Mouse (Mus musculus) limb, embryonic 12.5 days (tissue): ENCODE results near the gene Apoe. TPM values are rescaled to one million over a fixed set of nuclear protein-coding genes. Genes with fewer than 3 reads are reported as not detected.

Experiments used
- ATAC-seq: fragments of 200-750 bp; cut with Nextera tagmentation; 2 replicates; pipeline ENCODE4 v1.8.0; 2017; ENCODE audit warnings: low read depth, moderate TSS enrichment; ENCODE audit not compliant: insufficient number of reproducible peaks, insufficient read depth, low FRiP score, low TSS enrichment
- H3K27ac ChIP-seq: fragments of 300-500 bp; sonication (generic); 2 replicates; pipeline ENCODE4 v1.5.1; 2016; ENCODE audit warnings: mild to moderate bottlenecking, moderate library complexity
- H3K27me3 ChIP-seq: fragments of 300-500 bp; sonication (generic); 2 replicates; pipeline ENCODE4 v1.6.1; 2016; ENCODE audit warnings: mild to moderate bottlenecking, moderate library complexity
- H3K36me3 ChIP-seq: fragments of 300-500 bp; sonication (generic); 2 replicates; pipeline ENCODE4 v1.6.1; 2016; ENCODE audit warnings: mild to moderate bottlenecking, moderate library complexity
- H3K4me1 ChIP-seq: fragments of 300-500 bp; sonication (generic); replicated peaks from 2 replicates; pipeline ENCODE4 v1.6.1; 2016
- H3K4me2 ChIP-seq: fragments of 300-500 bp; sonication (generic); 2 replicates; pipeline ENCODE4 v1.6.1; 2016; ENCODE audit warnings: mild to moderate bottlenecking, moderate library complexity
- H3K4me3 ChIP-seq: fragments of 300-500 bp; sonication (generic); replicated peaks from 2 replicates; pipeline ENCODE4 v1.5.1; 2016; ENCODE audit warnings: mild to moderate bottlenecking
- H3K9ac ChIP-seq: fragments of 300-500 bp; sonication (generic); replicated peaks from 2 replicates; pipeline ENCODE4 v1.6.1; 2016; ENCODE audit warnings: mild to moderate bottlenecking, moderate library complexity
- H3K9me3 ChIP-seq: fragments of 300-500 bp; sonication (generic); 2 replicates; pipeline ENCODE4 v1.6.1; 2016; ENCODE audit warnings: mild to moderate bottlenecking, moderate library complexity
- WGBS: fragments of 180-500 bp; shearing (Covaris S2); methylation state at CpG from one replicate; pipeline ENCODE4 v1.1.7; 2016; 5-methylcytosine and 5-hydroxymethylcytosine counted together
- polyA plus RNA-seq: library from polyadenylated mRNA; unstranded; fragments of >200 nt; fragmentation: Nextera tagmentation; extraction: Ambion mirVana; gene quantifications from 2 replicates; pipeline ENCODE4 v1.2.1, GENCODE M21; 2016

Gene Apoe
- polyA plus RNA-seq, 1 experiment from 2014 or later = 114 TPM

DNA sequence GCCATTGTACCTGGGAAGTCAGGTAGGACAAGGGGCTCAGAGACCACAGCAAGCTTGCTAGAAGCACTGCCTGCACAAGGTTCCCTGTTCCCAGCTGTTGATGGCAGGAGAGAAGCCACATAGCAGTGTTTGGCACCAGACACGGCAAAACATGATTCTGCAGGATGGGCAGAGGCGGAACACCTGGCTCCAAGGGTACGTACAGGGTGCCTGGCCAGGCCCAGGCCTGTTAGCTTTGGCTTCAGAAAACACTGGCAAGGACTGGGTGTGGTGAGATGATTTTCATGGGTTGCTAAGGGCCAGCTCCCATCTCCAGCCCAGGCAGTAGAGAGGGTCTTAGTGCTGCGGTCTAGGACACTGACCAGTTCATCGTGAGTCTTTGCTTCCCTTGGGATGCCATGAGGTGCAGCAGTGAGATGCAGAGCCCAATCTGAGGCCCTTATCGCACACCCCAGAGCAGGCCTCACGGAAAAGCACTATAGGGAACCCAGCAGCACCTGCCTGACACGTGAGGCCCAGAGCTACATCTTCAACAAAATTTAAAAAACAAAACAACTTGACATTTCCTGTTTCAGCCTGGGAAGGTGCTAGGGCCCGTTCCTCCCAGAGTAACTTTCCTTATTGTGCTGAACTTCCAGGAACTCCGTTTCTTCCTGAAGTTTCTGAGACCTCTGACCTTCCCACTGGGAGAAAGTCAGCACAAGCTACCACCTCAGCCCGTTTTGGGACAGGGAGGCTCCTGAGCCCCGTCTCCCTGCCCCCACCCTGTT, 1.5 kb upstream of the Apoe start:
- Histone ChIP-seq H3K36me3 (peaks cover 54% of the 10 kb centered on the region), H3K9ac (no peak overlapping the region), H3K4me2 (no peak overlapping the region), H3K27ac (0 out of 2 replicates have a peak overlapping the region, but pooled peaks have one; percentile 31), H3K9me3 (no peaks in the 10 kb centered on the region), H3K27me3 (peaks cover 10% of the 10 kb centered on the region), H3K4me3 (no peak overlapping the region), H3K4me1 (peaks cover 25% of the 10 kb centered on the region)
- ATAC-seq = no peak
- WGBS = 61% methylated on average over 12 of the region's 12 CpGs

DNA sequence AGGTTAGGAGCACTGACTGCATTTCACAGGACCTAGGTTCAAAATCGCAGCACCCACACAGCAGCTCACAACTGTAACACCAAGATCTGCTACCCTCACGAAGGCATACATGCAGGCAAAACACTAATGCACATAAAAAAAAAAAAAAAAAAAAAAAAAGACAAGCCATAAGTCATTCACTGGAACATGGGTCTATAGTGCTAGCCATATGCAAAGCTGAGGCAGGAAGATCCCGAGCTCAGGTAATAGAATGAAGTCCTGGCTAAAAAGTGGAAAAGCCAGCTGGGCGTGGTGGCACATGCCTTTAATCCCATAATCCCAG, 800 bp upstream of the Apoe start:
- H3K9ac ChIP-seq = no peak overlapping the region
- H3K4me3 ChIP-seq = no peak overlapping the region
- 83% methylated on average over 4 of the region's 4 CpGs for WGBS
- H3K9me3 ChIP-seq = no peaks in the 10 kb centered on the region
- peaks cover 10% of the 10 kb centered on the region for H3K27me3 ChIP-seq
- no peak overlapping the region for H3K4me2 ChIP-seq
- H3K4me1 ChIP-seq = peaks cover 25% of the 10 kb centered on the region
- no peak overlapping the region for H3K27ac ChIP-seq
- ATAC-seq = no peak
- H3K36me3 ChIP-seq = peaks cover 47% of the 10 kb centered on the region

DNA sequence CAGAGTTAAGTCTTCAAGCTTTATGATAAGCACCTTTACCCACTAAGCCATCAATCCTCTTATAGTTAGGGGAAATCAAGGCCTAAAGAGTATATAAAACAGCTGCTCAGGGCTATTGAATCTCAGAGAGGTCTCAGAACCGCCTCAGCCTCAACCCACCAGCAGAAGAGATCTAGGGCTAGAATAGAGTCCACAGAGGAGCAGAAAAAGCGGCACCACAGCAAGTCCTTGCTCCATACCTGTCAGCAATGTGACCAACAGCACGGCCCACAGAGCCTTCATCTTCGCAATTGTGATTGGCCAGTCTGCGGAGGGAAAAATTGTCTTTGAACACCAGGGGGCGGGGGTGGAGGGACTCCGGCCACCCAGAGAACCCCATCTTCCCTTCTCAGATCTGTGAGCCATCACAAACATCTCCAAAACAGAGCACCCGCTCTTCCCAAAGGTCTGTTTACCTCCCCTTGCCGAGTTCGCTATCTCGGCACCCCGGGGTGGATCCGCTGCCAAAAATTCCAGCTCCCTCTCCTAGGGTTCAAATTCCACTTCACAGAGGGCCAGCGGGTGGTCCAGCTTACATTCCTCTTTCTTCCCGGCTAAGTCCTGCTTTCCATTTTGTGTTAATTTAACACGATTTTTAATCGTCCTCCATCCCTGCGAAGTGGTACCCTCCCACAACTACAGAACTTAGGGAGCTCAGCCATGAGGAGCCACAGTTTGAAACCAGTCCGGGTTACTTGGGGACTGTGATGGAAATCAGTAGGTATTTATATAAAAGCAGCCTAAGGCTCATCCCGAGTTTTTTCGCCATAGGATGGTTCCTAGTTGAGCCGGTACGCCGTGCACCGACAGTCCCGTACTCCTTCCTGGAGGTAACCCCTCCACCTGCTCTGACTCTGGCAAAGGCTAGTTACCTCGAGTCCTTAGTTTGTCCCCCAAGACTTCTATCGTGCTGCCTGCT, 760 bp downstream of the Apoe start:
- H3K4me1 ChIP-seq = peaks cover 29% of the 10 kb centered on the region
- H3K27ac ChIP-seq = 0 out of 2 replicates have a peak overlapping the region, but pooled peaks have one; percentile 23
- peaks cover 10% of the 10 kb centered on the region for H3K27me3 ChIP-seq
- peaks cover 32% of the 10 kb centered on the region for H3K36me3 ChIP-seq
- 2% methylated on average over 28 of the region's 28 CpGs for WGBS
- H3K4me3 ChIP-seq = peak overlapping the region; percentile 40
- peak overlapping the region; percentile 31 for H3K9ac ChIP-seq
- no peaks in the 10 kb centered on the region for H3K9me3 ChIP-seq
- peak overlapping the region; percentile 67 for H3K4me2 ChIP-seq
- no peak; the same call in 1 of the 2 replicates for ATAC-seq

DNA sequence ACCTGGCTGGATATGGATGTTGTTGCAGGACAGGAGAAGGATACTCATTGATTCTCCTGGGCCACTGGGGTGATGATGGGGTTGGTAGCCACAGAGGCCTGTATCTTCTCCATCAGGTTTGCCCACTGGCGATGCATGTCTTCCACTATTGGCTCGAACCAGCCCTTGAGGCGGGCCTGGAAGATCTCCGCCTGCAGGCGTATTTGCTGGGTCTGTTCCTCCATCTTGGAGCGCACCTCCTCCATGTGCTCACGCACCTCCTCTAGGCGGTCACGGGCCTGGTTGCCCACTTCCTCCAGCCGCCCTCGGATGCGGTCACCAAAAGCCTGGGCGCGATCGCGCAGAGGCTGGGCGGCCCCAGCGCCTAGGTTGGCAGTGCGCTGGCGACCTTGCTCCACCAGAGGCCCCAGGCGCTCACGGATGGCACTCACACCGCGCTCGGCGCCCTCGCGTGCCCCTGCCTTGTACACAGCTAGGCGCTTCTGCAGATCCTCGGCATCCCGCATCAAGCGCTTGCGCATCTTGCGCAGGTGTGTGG, 2.6 kb downstream of the Apoe start:
- H3K4me2 ChIP-seq = no peak overlapping the region
- WGBS = 92% methylated on average over 34 of the region's 34 CpGs
- H3K27me3 ChIP-seq = peaks cover 10% of the 10 kb centered on the region
- no peaks in the 10 kb centered on the region for H3K9me3 ChIP-seq
- H3K36me3 ChIP-seq = peaks cover 14% of the 10 kb centered on the region
- peaks cover 31% of the 10 kb centered on the region for H3K4me1 ChIP-seq
- ATAC-seq = no peak
- H3K9ac ChIP-seq = no peak overlapping the region
- H3K4me3 ChIP-seq = no peak overlapping the region
- no peak overlapping the region for H3K27ac ChIP-seq

DNA sequence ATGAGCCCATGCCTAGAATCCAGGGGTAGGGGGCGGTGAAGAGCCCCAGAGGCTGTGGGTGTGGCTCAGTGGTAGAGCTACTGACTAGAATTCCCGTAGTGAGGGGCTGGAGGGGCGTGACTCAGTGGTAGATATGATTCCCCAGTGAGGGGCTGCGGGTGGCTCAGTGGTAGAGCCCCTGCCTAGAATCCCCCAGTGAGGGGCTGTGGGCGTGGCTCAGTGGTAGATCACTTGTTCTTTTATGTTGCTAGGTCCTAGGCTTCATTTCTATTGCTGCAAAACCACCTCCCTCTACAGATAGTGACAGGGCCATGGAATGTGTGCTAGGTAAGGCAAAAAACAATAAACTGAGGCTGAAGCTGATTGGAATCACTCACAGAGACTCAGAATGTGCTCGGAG, 3.1 kb downstream of the Apoe start:
- Histone ChIP-seq H3K27ac (no peak overlapping the region), H3K4me2 (no peak overlapping the region), H3K36me3 (peaks cover 12% of the 10 kb centered on the region), H3K27me3 (peaks cover 10% of the 10 kb centered on the region), H3K9ac (no peak overlapping the region), H3K4me1 (peaks cover 30% of the 10 kb centered on the region), H3K9me3 (no peaks in the 10 kb centered on the region), H3K4me3 (no peak overlapping the region)
- no peak for ATAC-seq
- WGBS = 89% methylated on average over 6 of the region's 6 CpGs

DNA sequence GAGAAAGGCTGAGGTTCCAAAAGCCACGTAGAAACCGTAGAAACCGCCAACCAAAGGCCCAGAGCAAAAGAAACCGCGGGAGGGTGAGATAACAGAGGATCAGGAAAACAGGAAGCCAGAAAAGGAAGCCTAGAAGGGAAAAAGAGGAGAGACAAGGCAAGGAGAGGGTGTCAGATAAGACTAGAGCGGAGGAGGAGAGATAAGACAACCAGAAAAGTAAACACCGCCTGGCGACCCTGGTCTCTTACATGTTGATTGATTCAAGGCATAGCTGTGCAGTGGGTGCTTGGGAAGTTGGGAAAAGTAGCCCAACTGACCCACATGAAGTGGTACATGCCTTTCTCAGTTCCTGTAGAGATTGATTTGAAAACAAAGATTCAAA, 3.8 kb downstream of the Apoe start:
- H3K27ac ChIP-seq = no peak overlapping the region
- peaks cover 12% of the 10 kb centered on the region for H3K36me3 ChIP-seq
- peaks cover 10% of the 10 kb centered on the region for H3K27me3 ChIP-seq
- no peak for ATAC-seq
- H3K9me3 ChIP-seq = no peaks in the 10 kb centered on the region
- no peak overlapping the region for H3K9ac ChIP-seq
- WGBS = 62% methylated on average over 8 of the region's 8 CpGs
- peaks cover 25% of the 10 kb centered on the region for H3K4me1 ChIP-seq
- no peak overlapping the region for H3K4me3 ChIP-seq
- no peak overlapping the region for H3K4me2 ChIP-seq

DNA sequence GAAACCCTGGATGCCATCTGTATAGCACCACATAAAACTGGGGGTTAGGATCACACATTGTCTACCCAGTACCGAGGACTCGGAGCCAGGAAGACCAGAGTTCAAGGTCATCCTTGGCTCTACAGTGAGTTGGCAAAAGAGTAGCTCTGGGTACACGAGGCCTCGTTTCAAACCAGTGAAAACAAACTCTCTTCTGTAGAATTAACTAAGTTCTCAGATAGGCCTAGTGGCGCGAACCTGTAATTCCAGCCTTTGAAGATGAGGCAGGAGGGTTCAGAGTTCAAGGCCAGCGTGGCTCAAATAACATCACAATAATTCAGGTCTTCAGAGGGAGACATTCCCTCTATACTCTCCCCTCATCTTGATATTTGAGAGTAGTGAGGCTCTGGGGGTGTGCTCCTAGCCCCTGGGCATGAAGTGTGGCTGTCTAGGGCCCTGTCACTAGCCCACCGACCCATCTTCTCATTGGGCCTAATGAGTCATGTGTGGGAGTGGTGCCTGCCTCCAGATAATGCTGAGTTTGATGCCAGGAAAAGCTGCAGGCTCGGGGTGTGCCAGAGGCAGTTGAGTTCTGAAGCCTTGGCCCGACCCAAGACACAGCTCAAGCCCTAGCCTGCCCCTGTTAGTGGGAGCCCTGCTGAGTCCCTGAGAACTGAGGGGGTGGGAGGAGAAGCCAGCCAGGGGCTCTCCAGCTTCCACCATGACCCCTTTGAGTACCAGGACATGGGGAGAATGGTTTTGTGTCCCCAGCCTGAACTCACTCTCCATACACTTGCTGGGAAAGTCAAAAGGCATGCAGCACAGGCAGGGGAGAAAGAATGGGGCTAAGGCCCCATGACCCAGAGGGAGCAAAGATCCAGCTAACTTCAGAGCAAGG, 4.4 kb downstream of the Apoe start:
- WGBS = 84% methylated on average over 10 of the region's 10 CpGs
- Histone ChIP-seq H3K4me3 (no peak overlapping the region), H3K27ac (no peak overlapping the region), H3K36me3 (peaks cover 12% of the 10 kb centered on the region), H3K27me3 (peaks cover 10% of the 10 kb centered on the region), H3K9me3 (no peaks in the 10 kb centered on the region), H3K4me1 (peaks cover 25% of the 10 kb centered on the region), H3K9ac (no peak overlapping the region), H3K4me2 (no peak overlapping the region)
- no peak for ATAC-seq

DNA sequence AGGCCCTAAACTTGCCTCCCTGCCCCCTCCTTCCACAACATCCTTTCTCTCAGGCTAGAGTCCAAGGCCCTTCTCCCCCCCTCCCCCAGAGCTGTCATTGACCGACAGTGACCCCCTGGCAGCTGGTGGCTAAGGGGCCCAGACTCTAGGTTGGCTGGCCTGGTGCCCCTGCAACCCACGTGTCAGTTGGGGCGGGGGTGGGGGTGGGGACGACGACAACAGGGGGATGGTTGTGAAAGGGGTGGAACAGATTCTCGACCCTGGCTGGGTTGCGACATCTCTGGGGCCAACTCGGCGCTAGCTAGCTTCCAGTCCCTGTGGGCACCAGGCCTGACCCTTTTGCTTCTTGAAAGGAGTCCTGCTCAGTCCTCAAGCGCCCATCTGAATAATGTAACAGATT, 5.6 kb downstream of the Apoe start:
- no peak overlapping the region for H3K4me3 ChIP-seq
- H3K27ac ChIP-seq = no peak overlapping the region
- H3K27me3 ChIP-seq = peaks cover 10% of the 10 kb centered on the region
- peaks cover 14% of the 10 kb centered on the region for H3K4me1 ChIP-seq
- 25% methylated on average over 10 of the region's 10 CpGs for WGBS
- no peak overlapping the region for H3K4me2 ChIP-seq
- H3K36me3 ChIP-seq = peaks cover 12% of the 10 kb centered on the region
- H3K9ac ChIP-seq = no peak overlapping the region
- no peak for ATAC-seq
- H3K9me3 ChIP-seq = no peaks in the 10 kb centered on the region

DNA sequence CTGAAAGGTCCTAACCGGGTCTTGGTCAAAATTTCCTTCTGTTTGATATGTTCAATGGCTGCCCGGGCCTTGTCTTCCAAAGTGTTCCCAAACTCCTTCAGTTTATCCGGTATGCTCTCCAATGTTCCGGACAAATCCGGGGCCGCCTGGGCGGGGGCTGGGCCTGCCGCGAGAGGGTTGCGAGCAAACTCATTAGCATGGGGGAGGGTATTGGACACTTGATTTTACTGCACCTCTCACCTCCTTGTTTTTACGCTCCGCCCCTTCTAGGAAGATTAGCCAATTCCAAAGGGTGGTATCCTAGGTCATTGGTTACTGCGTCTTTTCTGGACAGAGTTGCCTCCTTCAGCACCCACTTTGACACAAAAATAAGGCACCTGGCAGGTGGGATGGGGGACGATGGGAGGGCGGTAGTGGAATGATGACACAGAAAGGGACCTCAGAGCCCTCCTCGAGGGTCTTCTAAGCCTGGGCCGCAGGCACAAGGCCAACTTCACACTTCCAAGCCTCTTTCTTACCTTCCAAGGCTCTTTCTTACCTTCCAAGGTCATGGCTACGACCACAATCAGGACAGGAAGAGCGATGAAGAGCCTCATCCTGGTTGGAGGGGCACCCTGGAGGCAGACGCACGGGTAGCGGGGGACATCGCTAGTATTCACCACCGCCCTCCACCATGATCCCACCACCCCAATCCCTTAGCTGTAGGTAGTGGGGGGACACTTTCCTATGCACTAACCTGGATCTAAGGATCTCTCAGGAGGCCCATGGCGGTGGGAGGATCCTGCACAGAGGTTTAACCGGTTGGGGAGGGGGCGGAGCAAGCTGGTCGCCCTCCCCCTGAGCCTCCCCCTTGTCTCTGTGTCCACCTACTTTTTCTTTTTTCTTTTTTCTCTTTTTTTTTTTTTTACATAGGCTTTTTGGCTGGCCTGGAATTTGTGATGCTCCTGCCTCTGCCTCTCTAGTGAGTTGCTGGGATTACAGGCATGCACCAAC, 6.8 kb downstream of the Apoe start, which contains the start of gene Apoc1:
Gene Apoc1, minus strand, starts transcription at position 788 of the 993 bp plus-strand sequence.
- 42% methylated on average over 28 of the region's 28 CpGs for WGBS

More for the DNA sequence above, 6.8 kb downstream of the Apoe start, which contains the start of gene Apoc1:
- Histone ChIP-seq H3K27me3 (peaks cover under 1% of the 10 kb centered on the region; the same call in 1 of the 2 replicates), H3K9ac (no peak within 1 kb of the TSS), H3K4me2 (peak within 1 kb of the TSS; percentile 3; the same call in 1 of the 2 replicates), H3K9me3 (no peaks in the 10 kb centered on the region), H3K27ac (no peak within 1 kb of the TSS), H3K36me3 (peaks cover 12% of the 10 kb centered on the region), H3K4me1 (peaks cover 6% of the 10 kb centered on the region), H3K4me3 (no peak within 1 kb of the TSS)
- ATAC-seq = no peak
